ENCODE assay signal across 26 mouse cellular contexts in the genomic region with DNA sequence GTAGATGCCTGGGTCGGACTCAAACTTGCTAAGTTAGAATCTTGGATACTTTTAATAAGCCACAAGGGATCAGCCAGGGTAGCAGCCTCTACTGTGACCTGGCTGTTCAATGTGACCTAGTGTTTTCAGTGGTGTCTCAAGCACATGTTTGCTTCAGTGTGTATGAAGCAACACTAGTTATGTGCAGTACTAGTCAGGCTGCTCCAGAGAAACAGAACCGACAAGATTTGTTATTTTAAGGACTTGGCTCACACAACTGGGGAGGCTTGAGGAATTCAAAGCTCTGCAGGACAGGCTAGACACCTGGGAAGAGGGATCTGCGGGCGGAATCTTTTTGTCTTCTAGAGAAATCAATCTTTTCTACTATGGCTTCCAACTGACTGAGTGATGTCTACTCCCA.
"Had no signal": no experiment of that assay in that cellular context is flagged by ENCODE, and none has a peak within 500 bp of the region (broad histone marks: within the 10 kb centered on the region; RNA-seq: fewer than 3 reads in every experiment).

No protein-coding gene starts in this region.

- H3K4me2 ChIP-seq: heart, embryonic 12.5 days; hindbrain, embryonic 12.5 days; hindbrain, embryonic 14.5 days; intestine, embryonic 15.5 days; limb, embryonic 13.5 days; limb, embryonic 15.5 days; liver, embryonic 12.5 days had no signal

- H3K4me3 ChIP-seq: heart, adult 2 months; heart, embryonic 10.5 days; heart, embryonic 12.5 days; hindbrain, embryonic 10.5 days; hindbrain, embryonic 12.5 days; intestine, embryonic 15.5 days; layer of hippocampus, adult 2 months; limb, embryonic 13.5 days; limb, embryonic 15.5 days; liver, embryonic 12.5 days had no signal

- H3K9ac ChIP-seq: heart, embryonic 12.5 days; hindbrain, embryonic 12.5 days; hindbrain, embryonic 14.5 days; intestine, embryonic 15.5 days; limb, embryonic 13.5 days; limb, embryonic 15.5 days; liver, embryonic 12.5 days; liver, embryonic 14.5 days had no signal

- H3K36me3 ChIP-seq: heart, embryonic 10.5 days; heart, embryonic 12.5 days; hindbrain, embryonic 10.5 days; hindbrain, embryonic 12.5 days; intestine, embryonic 15.5 days; limb, embryonic 13.5 days; limb, embryonic 15.5 days; liver, embryonic 12.5 days had no signal

- DNase-seq: gastrocnemius, postnatal 14 days; gastrocnemius, postnatal 36 days; heart, adult 11 months; heart, adult 2 months; heart, postnatal 10 days; heart, postnatal 4 days; kidney, adult 18-20 months; kidney, adult 8-10 months; kidney, postnatal 10 days; kidney, postnatal 25 days; kidney, postnatal 4 days; left cerebral cortex, postnatal 4 days had no signal

- H3K9me3 ChIP-seq: heart, embryonic 10.5 days; heart, embryonic 12.5 days; hindbrain, embryonic 10.5 days; hindbrain, embryonic 12.5 days; intestine, embryonic 15.5 days; limb, embryonic 13.5 days; limb, embryonic 15.5 days; liver, embryonic 12.5 days had no signal

- H3K27me3 ChIP-seq: heart, embryonic 12.5 days; hindbrain, embryonic 12.5 days; intestine, embryonic 15.5 days; limb, embryonic 13.5 days; limb, embryonic 15.5 days; liver, embryonic 12.5 days had no signal

- H3K27ac ChIP-seq: heart, adult 2 months; heart, embryonic 10.5 days; hindbrain, embryonic 10.5 days; hindbrain, embryonic 12.5 days; hindbrain, embryonic 14.5 days; intestine, embryonic 15.5 days; layer of hippocampus, adult 2 months; limb, embryonic 13.5 days; limb, embryonic 15.5 days; liver, embryonic 12.5 days; liver, embryonic 14.5 days had no signal

- H3K4me1 ChIP-seq: heart, embryonic 10.5 days; heart, embryonic 12.5 days; intestine, embryonic 15.5 days; liver, embryonic 12.5 days had no signal

- ATAC-seq: hindbrain, embryonic 16.5 days; inflammation-experienced regulatory T-cells, adult 6 months; intestine, embryonic 15.5 days; intestine, postnatal 0 days; liver, embryonic 12.5 days had no signal
